In the genomic region with DNA sequence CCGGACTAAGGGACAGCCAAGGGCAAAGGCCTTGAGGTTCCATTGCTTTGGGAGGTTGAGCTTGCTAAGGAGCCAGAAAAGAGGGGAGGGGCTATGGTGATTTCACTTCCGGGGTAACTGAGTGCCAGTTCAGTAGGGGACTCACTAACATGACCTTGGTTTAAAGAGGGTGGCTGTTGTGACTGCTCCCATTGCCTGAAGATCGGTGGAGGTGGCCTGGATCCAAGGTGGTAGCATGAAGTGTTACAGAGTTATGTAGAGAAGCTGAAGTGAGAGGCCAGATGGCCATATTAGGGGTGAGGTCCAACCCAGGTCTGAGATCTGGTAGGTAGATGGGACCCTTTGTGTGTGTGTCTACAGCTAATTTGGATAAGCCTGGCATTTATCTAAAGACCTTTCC, we compare ENCODE assay signal across 26 mouse cellular contexts. TPM values are rescaled to one million over a fixed set of nuclear protein-coding genes. Genes with fewer than 3 reads are reported as not detected.
A peak's percentile ranks its signal among the peaks of the same experiment; 100 is the strongest.
DNase-seq lines count a peak whose midpoint lies in the region; ATAC-seq and TF ChIP-seq lines count a peak whose summit lies in the region.
"Had no signal": no experiment of that assay in that cellular context is flagged by ENCODE, and none has a peak within 500 bp of the region (broad histone marks: within the 10 kb centered on the region; RNA-seq: fewer than 3 reads in every experiment).

No protein-coding gene starts in this region.

- no peaks in the 10 kb centered on the region for H3K9me3 ChIP-seq in liver, postnatal 0 days (ENCODE audit: low read length)
- H3K9me3 ChIP-seq: embryonic facial prominence, embryonic 15.5 days; forebrain, embryonic 15.5 days; heart, embryonic 10.5 days; hindbrain, embryonic 10.5 days; limb, embryonic 15.5 days; neural tube, embryonic 15.5 days; stomach, embryonic 15.5 days had no signal

- H3K9ac ChIP-seq in liver, postnatal 0 days (replicated peaks): no peak overlapping the region
- H3K9ac ChIP-seq: embryonic facial prominence, embryonic 15.5 days; forebrain, embryonic 15.5 days; limb, embryonic 15.5 days; neural tube, embryonic 15.5 days; stomach, embryonic 15.5 days had no signal

- peaks cover 19% of the 10 kb centered on the region for H3K4me1 ChIP-seq in liver, postnatal 0 days (ENCODE audit: insufficient read depth)

- TF ChIP-seq EP300 in liver, postnatal 0 days (IDR thresholded peaks at IDR 0.05; ENCODE audit: low read depth): no peak

- intact Hi-C loops in left cerebral cortex, adult 2 months (cut with DNase I): no loop called here
- intact Hi-C loops in left cerebral cortex, postnatal 25 days (cut with DNase I): no loop called here

- 73% methylated on average over 3 of the region's 3 CpGs for WGBS in liver, postnatal 0 days (ENCODE audit: insufficient replicate concordance)

- no peaks in the 10 kb centered on the region for H3K36me3 ChIP-seq in liver, postnatal 0 days (replicated peaks; ENCODE audit: insufficient read depth, low read length)
- H3K36me3 ChIP-seq: embryonic facial prominence, embryonic 15.5 days; forebrain, embryonic 15.5 days; heart, embryonic 10.5 days; hindbrain, embryonic 10.5 days; limb, embryonic 15.5 days; neural tube, embryonic 15.5 days; stomach, embryonic 15.5 days had no signal

- DNase-seq in cerebellum, adult 11-12 months: peak; percentile 68
- DNase-seq in cerebellum, adult 11 months: no peak
- no peak for DNase-seq in left cerebral cortex, adult 2 months (ENCODE audit: extremely low spot score in 1 of 2, low spot score in 2 of 2)
- DNase-seq in left cerebral cortex, postnatal 25 days (ENCODE audit: low spot score in 2 of 2): no peak
- peak; percentile 59 for DNase-seq in ZHBTc4 (ENCODE audit: low read depth, low spot score)
- DNase-seq in liver, postnatal 0 days: no peak
- no peak for DNase-seq in right cerebral cortex, postnatal 36 days (ENCODE audit: low spot score in 2 of 2)
- no peak for DNase-seq in embryo, embryonic 9.5 days (ENCODE audit: extremely low spot score)
- DNase-seq: embryo, embryonic 11 days; gastrocnemius, postnatal 10 days; heart, postnatal 10 days; kidney, postnatal 36 days; left cerebral cortex, postnatal 4 days; lung, postnatal 4 days; thymus, adult 2 months; thymus, postnatal 4 days had no signal

- peak overlapping the region; percentile 71 for H3K4me2 ChIP-seq in liver, postnatal 0 days (ENCODE audit: low read depth, low read length)
- H3K4me2 ChIP-seq: embryonic facial prominence, embryonic 15.5 days; forebrain, embryonic 15.5 days; limb, embryonic 15.5 days; midbrain, embryonic 11.5 days; neural tube, embryonic 15.5 days had no signal

- H3K27ac ChIP-seq in left cerebral cortex, adult 2 months: peak overlapping the region; percentile 89
- no peak overlapping the region; the same call in 1 of the 2 replicates for H3K27ac ChIP-seq in liver, postnatal 0 days (ENCODE audit: low read depth)
- H3K27ac ChIP-seq: embryonic facial prominence, embryonic 15.5 days; forebrain, embryonic 15.5 days; hindbrain, postnatal 0 days; limb, embryonic 15.5 days; neural tube, embryonic 15.5 days; stomach, embryonic 15.5 days had no signal

- TF ChIP-seq CTCF in left cerebral cortex, adult 2 months (IDR thresholded peaks at IDR 0.05): no peak
- no peak for TF ChIP-seq CTCF in liver, postnatal 0 days (IDR thresholded peaks at IDR 0.05; ENCODE audit: low read depth)

- no peak overlapping the region for H3K4me3 ChIP-seq in left cerebral cortex, adult 2 months
- no peak overlapping the region for H3K4me3 ChIP-seq in liver, postnatal 0 days (ENCODE audit: low read depth, low read length)
- H3K4me3 ChIP-seq: embryonic facial prominence, embryonic 15.5 days; forebrain, embryonic 15.5 days; heart, embryonic 10.5 days; hindbrain, embryonic 10.5 days; limb, embryonic 15.5 days; neural tube, embryonic 15.5 days; stomach, embryonic 15.5 days had no signal

- no peaks in the 10 kb centered on the region for H3K27me3 ChIP-seq in liver, postnatal 0 days (ENCODE audit: insufficient read depth, low read length)
- H3K27me3 ChIP-seq: embryonic facial prominence, embryonic 15.5 days; forebrain, embryonic 15.5 days; neural tube, embryonic 15.5 days; stomach, embryonic 15.5 days had no signal

- ATAC-seq in liver, postnatal 0 days: no peak
- ATAC-seq: forebrain, embryonic 15.5 days; hindbrain, postnatal 0 days; intestine, embryonic 16.5 days had no signal

RNA-seq across cellular contexts. Expression of a gene that starts 7.8 kb away (rescaled TPM):
- 100 to 1,000 TPM; 439 to 468 TPM for total RNA-seq in left cerebral cortex, adult 2 months (2021)
- 100 to 1,000 TPM; 457 to 461 TPM for total RNA-seq in left cerebral cortex, postnatal 25 days (2021)
- polyA plus RNA-seq in liver, postnatal 0 days (2015; fragmentation: Nextera tagmentation; extraction: Ambion mirVana): 394 and 407 TPM in 2 replicates

RNA-seq across cellular contexts. Expression of a gene that starts 8.3 kb away (rescaled TPM):
- 100 to 1,000 TPM; 429 to 434 TPM for total RNA-seq in left cerebral cortex, adult 2 months (2021)
- 100 to 1,000 TPM; 463 to 509 TPM for total RNA-seq in left cerebral cortex, postnatal 25 days (2021)
- polyA plus RNA-seq in liver, postnatal 0 days (2015; fragmentation: Nextera tagmentation; extraction: Ambion mirVana): 10.3 and 10.4 TPM in 2 replicates

RNA-seq across cellular contexts. Expression of a gene that starts 33.5 kb away (rescaled TPM):
- 10 to 100 TPM; 23.7 to 26.4 TPM for total RNA-seq in left cerebral cortex, adult 2 months (2021)
- total RNA-seq in left cerebral cortex, postnatal 25 days (2021): 10 to 100 TPM; 22.3 to 28.6 TPM
- 7.0 and 7.5 TPM in 2 replicates for polyA plus RNA-seq in liver, postnatal 0 days (2015; fragmentation: Nextera tagmentation; extraction: Ambion mirVana)

Comparison
In these comparisons a context has a peak if more than half of its experiments do, and no peak if none do; other contexts are left out.
1. DNase-seq: peak in cerebellum, adult 11-12 months (single experiment) and ZHBTc4 (single experiment); none in cerebellum, adult 11 months (single experiment), left cerebral cortex, adult 2 months (0 of 2), left cerebral cortex, postnatal 25 days (0 of 2), liver, postnatal 0 days (single experiment), right cerebral cortex, postnatal 36 days (0 of 2) and embryo, embryonic 9.5 days (single experiment).